In the genomic region with DNA sequence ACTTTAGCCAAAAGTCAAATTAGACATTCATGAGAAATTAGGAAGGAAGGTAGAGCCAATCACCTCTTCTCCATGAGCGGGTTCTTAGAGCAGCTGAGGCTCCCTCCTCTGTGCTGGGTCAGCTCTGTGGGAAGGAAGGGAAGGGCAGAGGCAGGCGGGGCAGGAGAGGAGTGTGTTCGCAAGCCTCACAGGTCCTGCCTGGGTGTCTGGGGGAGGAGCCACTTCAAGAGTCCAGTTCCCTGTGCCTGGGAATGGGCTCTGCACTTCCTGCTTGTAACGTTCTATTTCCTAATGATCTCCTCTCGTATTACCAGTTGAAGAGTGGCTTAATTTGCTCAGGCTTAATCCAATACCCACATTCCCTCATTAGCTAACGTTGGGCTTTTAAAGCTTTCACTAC, we compare ENCODE assay signal across 11 mouse cellular contexts. TPM values are rescaled to one million over a fixed set of nuclear protein-coding genes. Genes with fewer than 3 reads are reported as not detected.
DNase-seq lines count a peak whose midpoint lies in the region; ATAC-seq and TF ChIP-seq lines count a peak whose summit lies in the region.
"Had no signal": no experiment of that assay in that cellular context is flagged by ENCODE, and none has a peak within 500 bp of the region (broad histone marks: within the 10 kb centered on the region; RNA-seq: fewer than 3 reads in every experiment).

No protein-coding gene starts in this region.

- 14% methylated on average over 6 of the region's 6 CpGs for WGBS in heart, embryonic 10.5 days
- WGBS in kidney, embryonic 15.5 days: 11% methylated on average over 6 of the region's 6 CpGs
- WGBS in lung, postnatal 0 days: 17% methylated on average over 6 of the region's 6 CpGs

- H3K9me3 ChIP-seq in heart, embryonic 10.5 days: no peaks in the 10 kb centered on the region
- H3K9me3 ChIP-seq in kidney, embryonic 15.5 days (replicated peaks): no peaks in the 10 kb centered on the region
- no peaks in the 10 kb centered on the region for H3K9me3 ChIP-seq in lung, postnatal 0 days (ENCODE audit: low read length)

- peaks cover 2% of the 10 kb centered on the region; the same call in 1 of the 2 replicates for H3K36me3 ChIP-seq in heart, embryonic 10.5 days
- no peaks in the 10 kb centered on the region for H3K36me3 ChIP-seq in kidney, embryonic 15.5 days
- H3K36me3 ChIP-seq in lung, postnatal 0 days (ENCODE audit: insufficient read depth, low read length): no peaks in the 10 kb centered on the region

- ATAC-seq in common myeloid progenitor, adult 5-6 weeks (replicated peaks; ENCODE audit: low read depth, poor library complexity, severe bottlenecking): peak; percentile 88
- ATAC-seq in kidney, embryonic 15.5 days (replicated peaks; ENCODE audit: low FRiP score): peak; percentile 87
- peak; percentile 98 for ATAC-seq in lung, postnatal 0 days
- ATAC-seq in activated CD4-positive, CD25-positive, alpha-beta regulatory T cell, adult 4 months: no peak

- no peak for TF ChIP-seq EP300 in lung, postnatal 0 days (IDR thresholded peaks at IDR 0.05)

- no peak overlapping the region for H3K4me3 ChIP-seq in heart, embryonic 10.5 days
- no peak overlapping the region for H3K4me3 ChIP-seq in kidney, embryonic 15.5 days (replicated peaks)
- no peak overlapping the region for H3K4me3 ChIP-seq in lung, postnatal 0 days (ENCODE audit: low read depth, low read length)

- no peak for TF ChIP-seq CTCF in lung, postnatal 0 days (IDR thresholded peaks at IDR 0.05)

- peaks cover 44% of the 10 kb centered on the region for H3K4me1 ChIP-seq in heart, embryonic 10.5 days
- H3K4me1 ChIP-seq in kidney, embryonic 15.5 days: peaks cover 16% of the 10 kb centered on the region
- peaks cover 5% of the 10 kb centered on the region; the same call in 1 of the 2 replicates for H3K4me1 ChIP-seq in lung, postnatal 0 days (ENCODE audit: insufficient read depth, low read depth, low read length)

- no peaks in the 10 kb centered on the region for H3K27me3 ChIP-seq in heart, embryonic 10.5 days (ENCODE audit: insufficient read depth, poor library complexity, severe bottlenecking)
- H3K27me3 ChIP-seq in kidney, embryonic 15.5 days: no peaks in the 10 kb centered on the region
- H3K27me3 ChIP-seq in lung, postnatal 0 days (replicated peaks; ENCODE audit: insufficient read depth, low read length): no peaks in the 10 kb centered on the region

- peak; percentile 74 for DNase-seq in heart, embryonic 10.5 days (ENCODE audit: low spot score)
- DNase-seq in heart, postnatal 4 days: no peak
- peak; percentile 81 for DNase-seq in lung, postnatal 0 days (ENCODE audit: low spot score)
- DNase-seq in right cerebral cortex, postnatal 10 days (ENCODE audit: low spot score in 2 of 2): no peak
- no peak for DNase-seq in frontal cortex, postnatal 36 days (ENCODE audit: low spot score in 2 of 2)
- DNase-seq: cerebellum, adult 9-11 months; heart, postnatal 14 days had no signal

- no peak overlapping the region for H3K4me2 ChIP-seq in kidney, embryonic 15.5 days
- no peak overlapping the region for H3K4me2 ChIP-seq in lung, postnatal 0 days (replicated peaks; ENCODE audit: low read depth, low read length)

- no peak overlapping the region for H3K9ac ChIP-seq in kidney, embryonic 15.5 days
- no peak overlapping the region for H3K9ac ChIP-seq in lung, postnatal 0 days (replicated peaks; ENCODE audit: low read depth)

- H3K27ac ChIP-seq in heart, embryonic 10.5 days: peak overlapping the region; percentile 69
- no peak overlapping the region for H3K27ac ChIP-seq in kidney, embryonic 15.5 days
- peak overlapping the region; percentile 44; the same call in 1 of the 2 replicates for H3K27ac ChIP-seq in lung, postnatal 0 days (ENCODE audit: low read length)
- H3K27ac ChIP-seq: macrophage had no signal

RNA-seq across cellular contexts. Expression of a gene that starts 32.8 kb away (rescaled TPM):
- 7.2 and 8.6 TPM in 2 replicates for polyA plus RNA-seq in heart, embryonic 10.5 days (2016; fragmentation: Nextera tagmentation; extraction: Ambion mirVana)
- total RNA-seq in heart, postnatal 4 days (2021): 10 to 100 TPM; 93.1 to 97.9 TPM
- total RNA-seq in common myeloid progenitor, adult 5-6 weeks (2017): 3.1 and 7.0 TPM in 2 replicates
- polyA plus RNA-seq in kidney, embryonic 15.5 days (2015; fragmentation: Nextera tagmentation; extraction: Ambion mirVana): 7.8 and 9.0 TPM in 2 replicates
- 15.1 and 18.4 TPM in 2 replicates for polyA plus RNA-seq in lung, postnatal 0 days (2015; fragmentation: Nextera tagmentation; extraction: Ambion mirVana)
- under 1 TPM; 0.19 to 0.32 TPM for polyA plus RNA-seq in activated CD4-positive, CD25-positive, alpha-beta regulatory T cell, adult 4 months (2017; shearing (Covaris generic))

Comparison
In these comparisons a context has a peak if more than half of its experiments do, and no peak if none do; other contexts are left out.
1. DNase-seq: peak in heart, embryonic 10.5 days (single experiment) and lung, postnatal 0 days (single experiment); none in heart, postnatal 4 days (single experiment), right cerebral cortex, postnatal 10 days (0 of 2) and frontal cortex, postnatal 36 days (0 of 2).